Mouse (Mus musculus): Measurements from ENCODE around the gene Ikzf2. TPM values are rescaled to one million over a fixed set of nuclear protein-coding genes. Genes with fewer than 3 reads are reported as not detected.

The Ikzf2 gene
- total and polyA plus RNA-seq, 2 experiments from 2014 or later = 1.3 to 6.0 TPM

GRCm38 (mm10) chr1:69680501-69680900 is 6.5 kb downstream of the Ikzf2 start:
- Histone ChIP-seq H3K9me3 (ENCODE audit: low read length) (no peaks in the 10 kb centered on the region), H3K36me3 (ENCODE audit: insufficient read depth, low read length) (no peaks in the 10 kb centered on the region), H3K9ac (replicated peaks; ENCODE audit: low read length, poor library complexity, severe bottlenecking) (no peak overlapping the region), H3K27me3 (ENCODE audit: insufficient read depth, low read length) (no peaks in the 10 kb centered on the region), H3K27ac (ENCODE audit: low read depth, low read length) (no peak overlapping the region), H3K4me3 (ENCODE audit: low read depth, low read length) (no peak overlapping the region), H3K4me2 (ENCODE audit: low read depth, low read length, poor library complexity, severe bottlenecking) (no peak overlapping the region), H3K4me1 (ENCODE audit: insufficient read depth, low read length) (no peaks in the 10 kb centered on the region)
- WGBS = 89% methylated on average over 4 of the region's 4 CpGs
- TF ChIP-seq CTCF (IDR thresholded peaks at IDR 0.05) = no peak
- ATAC-seq (ENCODE audit: low FRiP score) = no peak
- DNase-seq (ENCODE audit: low spot score) = no peak

GRCm38 (mm10) chr1:69669897-69670404 is 17.1 kb downstream of the Ikzf2 start:
- Histone ChIP-seq H3K4me3 (ENCODE audit: low read depth, low read length) (no peak overlapping the region), H3K9me3 (ENCODE audit: low read length) (no peaks in the 10 kb centered on the region), H3K36me3 (ENCODE audit: insufficient read depth, low read length) (no peaks in the 10 kb centered on the region), H3K27ac (ENCODE audit: low read depth, low read length) (no peak overlapping the region), H3K27me3 (ENCODE audit: insufficient read depth, low read length) (no peaks in the 10 kb centered on the region), H3K4me1 (ENCODE audit: insufficient read depth, low read length) (no peaks in the 10 kb centered on the region), H3K4me2 (ENCODE audit: low read depth, low read length, poor library complexity, severe bottlenecking) (no peak overlapping the region), H3K9ac (replicated peaks; ENCODE audit: low read length, poor library complexity, severe bottlenecking) (no peak overlapping the region)
- no peak for ATAC-seq (ENCODE audit: low FRiP score)
- 96% methylated on average over 10 of the region's 10 CpGs for WGBS
- no peak for TF ChIP-seq CTCF (IDR thresholded peaks at IDR 0.05)
- DNase-seq (ENCODE audit: low spot score) = no peak

- no peaks in the 10 kb centered on the region for H3K4me1 ChIP-seq (ENCODE audit: insufficient read depth, low read length)
- H3K9me3 ChIP-seq (ENCODE audit: low read length) = no peaks in the 10 kb centered on the region
- ATAC-seq (ENCODE audit: low FRiP score) = no peak
- WGBS = 94% methylated on average over 5 of the region's 5 CpGs
- TF ChIP-seq CTCF (IDR thresholded peaks at IDR 0.05) = no peak
- H3K27me3 ChIP-seq (ENCODE audit: insufficient read depth, low read length) = no peaks in the 10 kb centered on the region
- no peak for DNase-seq (ENCODE audit: low spot score)
- H3K36me3 ChIP-seq (ENCODE audit: insufficient read depth, low read length) = no peaks in the 10 kb centered on the region
- no peak overlapping the region for H3K9ac ChIP-seq (replicated peaks; ENCODE audit: low read length, poor library complexity, severe bottlenecking)
- H3K4me3 ChIP-seq (ENCODE audit: low read depth, low read length) = no peak overlapping the region
- no peak overlapping the region for H3K4me2 ChIP-seq (ENCODE audit: low read depth, low read length, poor library complexity, severe bottlenecking)
- H3K27ac ChIP-seq (ENCODE audit: low read depth, low read length) = no peak overlapping the region
Measured at GRCm38 (mm10) chr1:69667456-69667855, 19.6 kb downstream of the Ikzf2 start.

- Histone ChIP-seq H3K4me3 (ENCODE audit: low read depth, low read length) (no peak overlapping the region), H3K9ac (replicated peaks; ENCODE audit: low read length, poor library complexity, severe bottlenecking) (no peak overlapping the region), H3K36me3 (ENCODE audit: insufficient read depth, low read length) (no peaks in the 10 kb centered on the region), H3K4me2 (ENCODE audit: low read depth, low read length, poor library complexity, severe bottlenecking) (no peak overlapping the region), H3K4me1 (ENCODE audit: insufficient read depth, low read length) (no peaks in the 10 kb centered on the region), H3K9me3 (ENCODE audit: low read length) (no peaks in the 10 kb centered on the region), H3K27ac (ENCODE audit: low read depth, low read length) (no peak overlapping the region), H3K27me3 (ENCODE audit: insufficient read depth, low read length) (no peaks in the 10 kb centered on the region)
- ATAC-seq (ENCODE audit: low FRiP score) = no peak
- 79% methylated on average over 2 of the region's 2 CpGs for WGBS
- DNase-seq (ENCODE audit: low spot score) = no peak
- TF ChIP-seq CTCF (IDR thresholded peaks at IDR 0.05) = no peak
Measured at GRCm38 (mm10) chr1:69659779-69660178, 27.3 kb downstream of the Ikzf2 start.

- DNase-seq (ENCODE audit: low spot score) = no peak
- no peak overlapping the region for H3K4me3 ChIP-seq (ENCODE audit: low read depth, low read length)
- no peak for TF ChIP-seq CTCF (IDR thresholded peaks at IDR 0.05)
- no peak overlapping the region for H3K27ac ChIP-seq (ENCODE audit: low read depth, low read length)
- no peaks in the 10 kb centered on the region for H3K36me3 ChIP-seq (ENCODE audit: insufficient read depth, low read length)
- ATAC-seq (ENCODE audit: low FRiP score) = no peak
- no peaks in the 10 kb centered on the region for H3K4me1 ChIP-seq (ENCODE audit: insufficient read depth, low read length)
- 52% methylated on average over 6 of the region's 6 CpGs for WGBS
- no peak overlapping the region for H3K9ac ChIP-seq (replicated peaks; ENCODE audit: low read length, poor library complexity, severe bottlenecking)
- no peak overlapping the region for H3K4me2 ChIP-seq (ENCODE audit: low read depth, low read length, poor library complexity, severe bottlenecking)
- no peaks in the 10 kb centered on the region for H3K9me3 ChIP-seq (ENCODE audit: low read length)
- no peaks in the 10 kb centered on the region for H3K27me3 ChIP-seq (ENCODE audit: insufficient read depth, low read length)
Measured at GRCm38 (mm10) chr1:69658051-69658450, 29.0 kb downstream of the Ikzf2 start.

- ATAC-seq (ENCODE audit: low FRiP score) (no peak), DNase-seq (ENCODE audit: low spot score) (no peak)
- Histone ChIP-seq H3K9ac (replicated peaks; ENCODE audit: low read length, poor library complexity, severe bottlenecking) (no peak overlapping the region), H3K4me1 (ENCODE audit: insufficient read depth, low read length) (no peaks in the 10 kb centered on the region), H3K4me2 (ENCODE audit: low read depth, low read length, poor library complexity, severe bottlenecking) (no peak overlapping the region), H3K9me3 (ENCODE audit: low read length) (no peaks in the 10 kb centered on the region), H3K36me3 (ENCODE audit: insufficient read depth, low read length) (no peaks in the 10 kb centered on the region), H3K27ac (ENCODE audit: low read depth, low read length) (no peak overlapping the region), H3K4me3 (ENCODE audit: low read depth, low read length) (no peak overlapping the region), H3K27me3 (ENCODE audit: insufficient read depth, low read length) (no peaks in the 10 kb centered on the region)
- WGBS = 89% methylated on average over 3 of the region's 3 CpGs
- TF ChIP-seq CTCF (IDR thresholded peaks at IDR 0.05) = no peak
Measured at GRCm38 (mm10) chr1:69657455-69657854, 29.6 kb downstream of the Ikzf2 start.

All from midbrain, postnatal 0 days (tissue).